Mouse (Mus musculus) bone marrow, adult 2 months (tissue): Measurements from ENCODE around the gene Sinhcaf.

Experiments used
- CTCF ChIP-seq: fragments of 200-500 bp; IDR thresholded peaks from 2 replicates; pipeline ENCODE4 v1.5.1; 2011; ENCODE audit warnings: low read length, control low read depth; ENCODE audit not compliant: control insufficient read depth, insufficient read depth
- POLR2A ChIP-seq: fragments of 200-500 bp; IDR thresholded peaks from 2 replicates; pipeline ENCODE4 v1.6.1; 2011; ENCODE audit warnings: low read depth, mild to moderate bottlenecking, control low read depth, low read length, borderline replicate concordance; ENCODE audit not compliant: control insufficient read depth

DNA sequence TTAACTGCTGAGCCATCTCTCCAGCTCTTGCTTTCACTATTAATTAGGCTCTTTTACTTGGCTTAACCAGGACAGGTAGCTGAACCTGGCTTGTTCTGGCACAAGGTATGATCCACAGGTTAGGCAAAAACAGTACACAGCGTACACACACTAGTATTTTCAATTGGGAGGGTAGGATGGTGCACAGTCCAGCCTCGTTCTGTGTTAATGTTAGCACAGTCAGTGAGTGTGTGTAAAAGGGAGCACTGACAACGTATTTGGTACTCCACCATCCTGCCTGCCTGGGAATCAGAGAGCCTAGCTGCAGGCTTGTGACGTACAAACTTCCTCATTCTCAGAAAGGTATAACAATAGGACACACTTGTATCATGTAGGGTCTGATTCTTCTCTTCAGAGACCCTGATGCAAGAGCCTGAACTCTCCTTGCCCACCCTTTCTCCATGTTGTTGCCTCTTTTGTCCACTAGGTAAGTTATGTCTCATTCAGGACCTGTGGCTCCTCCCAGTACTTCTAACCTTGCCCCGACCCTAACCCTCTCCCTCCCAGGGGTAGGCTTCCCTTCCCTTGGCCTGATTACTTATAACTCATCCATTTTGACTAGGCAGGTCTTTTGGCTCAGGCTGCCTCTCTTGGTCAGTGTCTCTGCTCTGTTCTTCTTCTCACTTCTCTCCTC lies 48.2 kb upstream of the Sinhcaf start:
- TF ChIP-seq CTCF (no peak), POLR2A (no peak)
